Mouse (Mus musculus) adipocyte (in vitro differentiated cells): ENCODE results near the gene Gm20458.
A peak's percentile ranks its signal among the peaks of the same experiment; 100 is the strongest.

Experiments
- DNase-seq: peaks from one replicate; pipeline ENCODE4 v3.0.0-alpha.2; 2016; ENCODE audit warnings: low spot score

Gm20458 gene

GRCm38 (mm10) chr2:164453887-164454500 is 6.8 kb upstream of the Gm20458 start:
- DNase-seq: no peak

GRCm38 (mm10) chr2:164454846-164455245 is 5.9 kb upstream of the Gm20458 start:
- peak; percentile 97 for DNase-seq

GRCm38 (mm10) chr2:164455421-164456190 is 5.2 kb upstream of the Gm20458 start:
- DNase-seq: peak; percentile 88

GRCm38 (mm10) chr2:164456413-164456812 is 4.4 kb upstream of the Gm20458 start:
- peak; percentile 41 for DNase-seq

GRCm38 (mm10) chr2:164456864-164457300 is 3.9 kb upstream of the Gm20458 start, which contains the start of gene Sys1:
TSS of gene Sys1 (plus strand) at chr2:164456964.
- DNase-seq: peak; percentile 31

GRCm38 (mm10) chr2:164457942-164458341 is 2.8 kb upstream of the Gm20458 start:
- DNase-seq: no peak

- peak; percentile 46 for DNase-seq
These were observed 2.2 kb upstream of the Gm20458 start for GRCm38 (mm10) chr2:164458535-164458934.

- DNase-seq: peak; percentile 53
These were observed 4.4 kb downstream of the Gm20458 start for GRCm38 (mm10) chr2:164465161-164465560.

GRCm38 (mm10) chr2:164466787-164467186 is 6.0 kb downstream of the Gm20458 start:
- no peak for DNase-seq

- peak; percentile 47 for DNase-seq
These were observed 9.5 kb downstream of the Gm20458 start for GRCm38 (mm10) chr2:164470254-164470653.

- no peak for DNase-seq
These were observed 12.9 kb downstream of the Gm20458 start, which contains the start of gene Trp53tg5 for GRCm38 (mm10) chr2:164473624-164474023. TSS of gene Trp53tg5 (minus strand) at chr2:164473724.

GRCm38 (mm10) chr2:164485681-164486257 is 25.0 kb downstream of the Gm20458 start, which contains the start of gene Dbndd2:
TSS of gene Dbndd2 (plus strand) at chr2:164486106.
- no peak for DNase-seq

GRCm38 (mm10) chr2:164486258-164487114 is 25.7 kb downstream of the Gm20458 start:
- DNase-seq: no peak

- no peak for DNase-seq
These were observed 26.4 kb downstream of the Gm20458 start for GRCm38 (mm10) chr2:164487115-164487527.

GRCm38 (mm10) chr2:164487812-164488211 is 27.0 kb downstream of the Gm20458 start:
- no peak for DNase-seq

GRCm38 (mm10) chr2:164494126-164494525 is 33.4 kb downstream of the Gm20458 start:
- no peak for DNase-seq

- no peak for DNase-seq
These were observed 35.6 kb downstream of the Gm20458 start for GRCm38 (mm10) chr2:164496331-164496730.

GRCm38 (mm10) chr2:164496847-164497690 is 36.3 kb downstream of the Gm20458 start, which contains the start of gene Pigt:
TSS of gene Pigt (plus strand) at chr2:164497520.
- peak; percentile 82 for DNase-seq

GRCm38 (mm10) chr2:164497691-164498268 is 37.0 kb downstream of the Gm20458 start:
- DNase-seq: no peak

- DNase-seq: no peak
These were observed 38.5 kb downstream of the Gm20458 start for GRCm38 (mm10) chr2:164499317-164499716.
